Mouse (Mus musculus) kidney, adult 2 months (tissue): ENCODE measurements around the gene Dusp1. TPM values are rescaled to one million over a fixed set of nuclear protein-coding genes. Genes with fewer than 3 reads are reported as not detected.

Source experiments
- DNase-seq: peaks from one replicate; pipeline ENCODE4 v3.0.0; 2021
- H3K27ac ChIP-seq: fragments of 200-500 bp; 2 replicates; pipeline ENCODE4 v1.5.1; 2012; ENCODE audit warnings: low read depth, low read length, control low read depth, inconsistent platforms; ENCODE audit not compliant: insufficient read depth
- H3K27me3 ChIP-seq: fragments of 200-500 bp; replicated peaks from 2 replicates; pipeline ENCODE4 v1.6.1; 2012; ENCODE audit warnings: mild to moderate bottlenecking, moderate library complexity, low read length, inconsistent platforms; ENCODE audit not compliant: control insufficient read depth, insufficient read depth
- H3K36me3 ChIP-seq: fragments of 200-500 bp; 2 replicates; pipeline ENCODE4 v1.6.1; 2012; ENCODE audit warnings: mild to moderate bottlenecking, moderate library complexity, low read length, inconsistent platforms; ENCODE audit not compliant: control insufficient read depth, insufficient read depth
- H3K4me1 ChIP-seq: fragments of 200-500 bp; 2 replicates; pipeline ENCODE4 v1.6.1; 2011; ENCODE audit warnings: low read length; ENCODE audit not compliant: control insufficient read depth, insufficient read depth
- H3K4me3 ChIP-seq: fragments of 200-500 bp; 2 replicates; pipeline ENCODE4 v1.5.1; 2011; ENCODE audit warnings: mild to moderate bottlenecking, low read depth, low read length, control low read depth; ENCODE audit not compliant: insufficient read depth
- CTCF ChIP-seq: fragments of 200-500 bp; conservative IDR thresholded peaks from 2 replicates; pipeline ENCODE4 v1.5.1; 2011; ENCODE audit warnings: low read depth, mild to moderate bottlenecking, control low read depth, low read length, moderate library complexity, mixed read lengths; ENCODE audit not compliant: insufficient read depth, insufficient read length
- POLR2A ChIP-seq: fragments of 200-500 bp; IDR thresholded peaks from one replicate; pipeline ENCODE4 v1.6.1; 2011; ENCODE audit warnings: low read depth, low read length, control low read depth
- WGBS: fragments of 180-500 bp; shearing (Covaris S2); methylation state at CpG from one replicate; pipeline ENCODE4 v1.1.7; 2018; 5-methylcytosine and 5-hydroxymethylcytosine counted together
- polyA plus RNA-seq: library from polyadenylated mRNA; depleted of rRNA; stranded (reverse); fragments of >200 nt; gene quantifications from 2 replicates; pipeline ENCODE4 v1.2.3, GENCODE M21; 2012

Gene Dusp1
- polyA plus RNA-seq, 1 experiment, result 52.4 TPM

DNA sequence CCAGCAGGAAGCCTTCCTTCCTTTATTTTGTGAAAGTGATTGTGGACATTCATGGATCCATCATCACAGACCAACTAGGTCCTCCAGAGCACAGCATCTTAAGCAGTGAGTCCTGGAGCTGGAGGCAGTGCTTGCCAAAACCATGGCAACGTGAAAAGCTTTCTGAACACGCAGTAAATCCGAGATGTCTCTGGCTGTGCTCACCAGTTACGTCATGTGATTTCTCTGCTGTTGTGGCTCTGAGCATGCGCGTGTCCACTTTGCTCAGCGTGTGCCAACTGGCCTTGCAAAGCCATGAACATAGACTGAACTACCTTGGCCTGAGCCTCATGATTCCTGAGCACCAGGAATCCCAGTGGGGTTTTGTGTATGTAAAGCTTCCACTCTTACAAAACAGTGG is 36.6 kb downstream of the Dusp1 start:
- DNase-seq, result peak; percentile 77
- Histone ChIP-seq H3K27ac (no peak overlapping the region), H3K27me3 (no peaks in the 10 kb centered on the region), H3K4me1 (peaks cover 12% of the 10 kb centered on the region; the same call in 1 of the 2 replicates), H3K4me3 (no peak overlapping the region), H3K36me3 (no peaks in the 10 kb centered on the region)
- WGBS, result 52% methylated on average over 7 of the region's 7 CpGs
- TF ChIP-seq CTCF, result no peak
- TF ChIP-seq POLR2A, result no peak

DNA sequence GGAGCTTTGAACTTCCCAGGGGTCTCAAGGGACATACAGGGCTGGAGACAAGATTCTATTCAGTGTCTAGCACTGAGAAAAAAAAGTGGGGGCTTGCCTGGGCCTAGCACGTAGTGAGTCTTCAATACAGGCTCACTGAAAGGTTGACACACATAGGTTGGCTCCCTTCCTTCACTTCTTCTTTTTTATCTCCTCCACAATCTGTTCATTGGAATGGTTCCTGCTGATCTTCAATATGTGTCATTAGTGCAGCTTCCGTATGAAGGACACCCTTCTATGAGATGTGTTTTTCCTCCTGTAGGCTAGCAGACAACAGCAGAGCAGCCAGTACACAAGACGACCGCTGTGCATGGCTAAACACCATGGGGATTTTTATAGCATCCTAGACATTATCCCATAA is 37.1 kb downstream of the Dusp1 start:
- TF ChIP-seq POLR2A (no peak), CTCF (no peak)
- no peak for DNase-seq
- Histone ChIP-seq H3K36me3 (no peaks in the 10 kb centered on the region), H3K4me3 (no peak overlapping the region), H3K27ac (no peak overlapping the region), H3K27me3 (no peaks in the 10 kb centered on the region), H3K4me1 (peaks cover 12% of the 10 kb centered on the region; the same call in 1 of the 2 replicates)
- WGBS, result 88% methylated on average over 4 of the region's 4 CpGs

DNA sequence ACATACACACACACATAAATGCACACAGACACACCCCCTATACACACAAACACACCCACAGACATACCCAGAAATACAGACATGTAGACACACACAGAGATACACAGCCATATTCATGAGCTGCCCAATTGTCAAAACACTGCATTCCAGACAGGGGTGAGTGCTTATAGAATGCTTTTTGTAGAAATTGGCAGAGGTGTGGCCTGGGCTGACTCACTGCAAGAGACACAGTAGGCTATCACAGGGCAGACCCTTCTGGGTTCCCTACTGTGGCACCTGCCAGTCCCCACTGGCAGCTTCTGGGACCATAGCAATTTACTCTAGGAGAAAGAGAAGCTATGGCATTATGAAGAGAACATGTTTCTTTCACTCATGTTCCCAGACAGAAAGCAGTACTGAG is 37.6 kb downstream of the Dusp1 start:
- DNase-seq, result no peak
- H3K27me3 ChIP-seq, result no peaks in the 10 kb centered on the region

DNA sequence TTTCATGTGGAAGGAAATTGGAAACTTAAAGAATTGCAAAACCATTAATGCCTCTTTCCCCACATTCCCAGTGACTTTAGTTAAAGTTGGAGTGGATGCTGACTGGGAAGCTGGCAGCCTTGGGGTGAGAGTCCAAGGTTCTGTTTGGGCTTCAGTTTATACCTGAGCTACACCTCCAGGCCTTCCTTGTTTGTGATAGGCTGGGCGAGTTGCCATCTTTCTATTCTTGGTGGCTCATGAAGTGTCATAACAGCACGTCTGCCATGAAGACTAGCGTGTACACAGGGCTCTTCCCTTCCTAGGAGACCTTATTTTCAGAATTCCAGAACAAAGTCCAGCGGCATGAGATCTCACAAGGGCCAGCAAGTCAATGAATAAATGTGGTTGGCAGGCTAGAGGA is 39.2 kb downstream of the Dusp1 start:
- Histone ChIP-seq H3K27ac (peak overlapping the region; percentile 82), H3K4me1 (peaks cover 10% of the 10 kb centered on the region; the same call in 1 of the 2 replicates), H3K4me3 (no peak overlapping the region), H3K27me3 (no peaks in the 10 kb centered on the region), H3K36me3 (no peaks in the 10 kb centered on the region)
- no peak for TF ChIP-seq POLR2A
- no peak for TF ChIP-seq CTCF
- WGBS, result 49% methylated on average over 4 of the region's 4 CpGs
- DNase-seq, result peak; percentile 98

More for the DNA sequence above, 37.6 kb downstream of the Dusp1 start:
- Histone ChIP-seq H3K27ac (no peak overlapping the region), H3K4me3 (no peak overlapping the region), H3K4me1 (peaks cover 12% of the 10 kb centered on the region; the same call in 1 of the 2 replicates), H3K36me3 (no peaks in the 10 kb centered on the region)
- TF ChIP-seq CTCF, result no peak
- TF ChIP-seq POLR2A, result no peak

DNA sequence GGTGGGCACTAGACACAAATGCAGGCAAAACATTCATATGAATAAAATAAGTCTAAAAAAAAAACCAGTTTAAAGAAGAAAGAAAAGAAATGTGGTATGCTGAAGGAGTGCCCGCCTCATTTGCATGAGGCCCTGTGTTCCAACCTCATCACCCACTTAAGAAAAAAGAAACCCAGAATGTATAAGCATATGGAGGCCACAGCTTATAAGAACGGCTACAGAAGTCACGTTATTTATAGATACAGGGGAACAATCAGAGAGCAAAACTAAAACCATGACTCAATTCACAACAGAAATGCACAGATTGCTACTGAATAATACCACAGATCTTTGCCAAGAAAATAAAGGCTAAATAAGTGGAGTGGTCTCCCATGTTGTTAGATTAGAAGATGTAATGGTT is 43.6 kb downstream of the Dusp1 start:
- no peak for DNase-seq
- Histone ChIP-seq H3K36me3 (no peaks in the 10 kb centered on the region), H3K27me3 (no peaks in the 10 kb centered on the region), H3K27ac (no peak overlapping the region), H3K4me3 (no peak overlapping the region), H3K4me1 (peaks cover 3% of the 10 kb centered on the region; the same call in 1 of the 2 replicates)
- TF ChIP-seq POLR2A, result no peak
- no peak for TF ChIP-seq CTCF
- WGBS, result 90% methylated on average over 3 of the region's 3 CpGs

DNA sequence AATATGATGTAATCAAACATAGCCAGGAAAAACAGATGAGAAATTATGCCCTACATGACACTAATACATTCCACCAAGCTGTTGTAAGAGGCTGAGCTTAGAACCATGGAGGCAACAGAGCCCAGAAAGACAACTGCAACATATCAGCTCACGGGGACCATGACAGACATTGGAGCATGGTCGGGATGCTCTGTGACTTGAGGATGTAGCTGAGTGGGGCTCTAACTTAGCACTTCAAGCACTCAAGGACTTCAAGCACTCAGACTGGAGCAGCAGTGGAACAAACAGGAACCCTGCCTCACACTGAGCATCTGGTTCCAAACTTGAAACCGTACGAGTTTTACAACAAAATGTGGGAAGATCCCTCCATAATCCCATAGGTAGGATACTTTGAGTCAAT is 46.3 kb downstream of the Dusp1 start:
- H3K36me3 ChIP-seq, result no peaks in the 10 kb centered on the region
- WGBS, result 90% methylated on average over 4 of the region's 4 CpGs
- H3K4me3 ChIP-seq, result no peak overlapping the region
- H3K27me3 ChIP-seq, result no peaks in the 10 kb centered on the region
- H3K4me1 ChIP-seq, result no peaks in the 10 kb centered on the region
- DNase-seq, result no peak
- TF ChIP-seq CTCF (no peak), POLR2A (no peak)
- no peak overlapping the region for H3K27ac ChIP-seq

DNA sequence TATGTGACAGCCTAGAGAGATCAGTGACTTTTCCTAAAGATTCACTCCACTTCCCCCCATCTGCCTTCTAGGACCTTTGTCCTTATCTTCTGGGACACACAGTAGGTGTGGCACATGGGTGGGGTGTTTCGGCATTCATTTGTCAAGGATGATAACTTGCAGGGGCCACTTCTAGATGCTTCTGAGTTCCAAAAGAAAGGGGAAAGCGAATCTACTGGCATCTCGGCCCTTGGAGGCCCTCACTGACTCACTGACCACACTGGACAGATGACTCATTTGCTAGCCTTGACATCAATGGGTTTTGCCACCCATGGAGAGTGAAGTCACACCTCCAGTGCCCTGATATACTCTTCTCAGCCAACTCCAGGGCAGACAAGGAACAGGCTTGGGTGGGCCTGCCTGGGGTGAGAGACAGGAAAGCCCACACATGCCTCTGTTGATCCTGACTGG is 47.3 kb downstream of the Dusp1 start:
- no peak for DNase-seq
- Histone ChIP-seq H3K36me3 (no peaks in the 10 kb centered on the region), H3K27ac (no peak overlapping the region), H3K4me3 (no peak overlapping the region), H3K4me1 (no peaks in the 10 kb centered on the region), H3K27me3 (no peaks in the 10 kb centered on the region)
- WGBS, result 81% methylated on average over 3 of the region's 3 CpGs
- TF ChIP-seq CTCF, result no peak
- TF ChIP-seq POLR2A, result no peak
